Mouse (Mus musculus): ENCODE measurements around the gene Arl6. TPM values are rescaled to one million over a fixed set of nuclear protein-coding genes. Genes with fewer than 3 reads are reported as not detected.

The Arl6 gene
- total and polyA plus RNA-seq, 3 experiments, result 0.23 to 0.77 TPM; not detected in 1

- in situ Hi-C loops (cut with MboI; ENCODE audit: low pct_ligation_motif_present, low pct_unique_long_range_greater_than_20kb, low sequenced_read_pairs), result loop anchor here (5.0 to 10.0 kb wide), 3 partner anchors 81 to 193 kb away; no protein-coding TSS in a partner anchor
- Histone ChIP-seq H3K27me3 (replicated peaks) (no peaks in the 10 kb centered on the region), H3K4me3 (replicated peaks in 1 of 3; ENCODE audit: low read depth in 2 of 3, low read length in 2 of 3, poor library complexity in 1 of 3) (peak overlapping the region in 1 of 3 experiments; percentile 8), H3K36me3 (replicated peaks in 1 of 2; ENCODE audit: control insufficient read depth in 1 of 2, insufficient read depth in 1 of 2, low read length in 1 of 2) (no peaks in the 10 kb centered on the region), H3K27ac (ENCODE audit: insufficient read depth, low read depth) (no peak overlapping the region), H3K4me1 (ENCODE audit: control insufficient read depth in 1 of 2, insufficient read depth in 2 of 2) (peaks cover 0 to 34% of the 10 kb centered on the region in 2 experiments; a peak in 2 of 4 replicates), H3K79me2 (replicated peaks; ENCODE audit: control insufficient read depth, extremely low read depth, insufficient read depth, poor library complexity, severe bottlenecking) (no peaks in the 10 kb centered on the region), H3K4me2 (ENCODE audit: insufficient read depth, low read depth, poor library complexity, severe bottlenecking) (peak overlapping the region; percentile 56; the same call in 1 of the 2 replicates), H3K9ac (ENCODE audit: insufficient read depth, low read depth) (peak overlapping the region; percentile 59; the same call in 1 of the 2 replicates), H3K9me3 (replicated peaks; ENCODE audit: low read length) (no peaks in the 10 kb centered on the region)
- dilution Hi-C loops (cut with MboI; ENCODE audit: extremely low pct_ligation_motif_present, extremely low pct_unique_long_range_greater_than_20kb, low sequenced_read_pairs), result no loop called here
- no peak for TF ChIP-seq HCFC1 (IDR thresholded peaks at IDR 0.05; ENCODE audit: low read depth, low read length)
- TF ChIP-seq MYC (IDR thresholded peaks at IDR 0.05; ENCODE audit: low read depth, low read length), result no peak
- TF ChIP-seq POLR2AphosphoS2 (IDR thresholded peaks at IDR 0.05; ENCODE audit: low read depth, low read length), result no peak
- no peak for TF ChIP-seq USF1 (IDR thresholded peaks at IDR 0.05; ENCODE audit: low read depth, low read length)
- TF ChIP-seq ELF1 (IDR thresholded peaks at IDR 0.05; ENCODE audit: low read depth, low read length), result no peak
- no peak for TF ChIP-seq ZNF384 (IDR thresholded peaks at IDR 0.05; ENCODE audit: low read depth, low read length)
- no peak for TF ChIP-seq TCF12 (IDR thresholded peaks at IDR 0.05; ENCODE audit: low read depth, low read length)
- TF ChIP-seq TBP (conservative IDR thresholded peaks at IDR 0.05; ENCODE audit: low read depth, low read length), result no peak
- TF ChIP-seq POLR2A (IDR thresholded peaks at IDR 0.05; ENCODE audit: low read depth, low read length), result no peak
- peak; percentile 38; the same call in 1 of the 2 replicates for TF ChIP-seq JUND (conservative IDR thresholded peaks at IDR 0.05; ENCODE audit: low read depth, low read length)
- no peak for TF ChIP-seq E2F4 (IDR thresholded peaks at IDR 0.05; ENCODE audit: insufficient replicate concordance, low read depth, low read length)
- TF ChIP-seq ETS1 (conservative IDR thresholded peaks at IDR 0.05; ENCODE audit: low read depth, low read length), result no peak; the same call in 1 of the 2 replicates
- peak; percentile 77 for TF ChIP-seq IRF4 (IDR thresholded peaks at IDR 0.05; ENCODE audit: low read depth, low read length)
- no peak for TF ChIP-seq MXI1 (IDR thresholded peaks at IDR 0.05; ENCODE audit: low read depth, low read length)
- TF ChIP-seq CHD1 (IDR thresholded peaks at IDR 0.05; ENCODE audit: low read depth, low read length), result 0 out of 2 replicates have a peak, but pooled peaks have one; percentile 56
- no peak for TF ChIP-seq RCOR1 (conservative IDR thresholded peaks at IDR 0.05; ENCODE audit: low read depth, low read length)
- 0 out of 2 replicates have a peak, but pooled peaks have one; percentile 27 for TF ChIP-seq SIN3A (IDR thresholded peaks at IDR 0.05; ENCODE audit: low read length)
- no peak for TF ChIP-seq NELFE (IDR thresholded peaks at IDR 0.05; ENCODE audit: low read depth, low read length)
- no peak for TF ChIP-seq USF2 (conservative IDR thresholded peaks at IDR 0.05; ENCODE audit: low read depth, low read length)
- no peak for TF ChIP-seq ZC3H11A (IDR thresholded peaks at IDR 0.05; ENCODE audit: low read depth, low read length)
- TF ChIP-seq MAZ (IDR thresholded peaks at IDR 0.05; ENCODE audit: low read depth, low read length), result no peak
- no peak for TF ChIP-seq MAFK (IDR thresholded peaks at IDR 0.05; ENCODE audit: insufficient replicate concordance, low read length)
- no peak for TF ChIP-seq JUN (IDR thresholded peaks at IDR 0.05; ENCODE audit: insufficient read depth, low read depth, low read length)
- peak; percentile 55 for TF ChIP-seq RAD21 (IDR thresholded peaks at IDR 0.05; ENCODE audit: low read depth, low read length)
- TF ChIP-seq ZKSCAN1 (IDR thresholded peaks at IDR 0.05; ENCODE audit: borderline replicate concordance, low read depth, low read length), result no peak
- TF ChIP-seq ZMIZ1 (IDR thresholded peaks at IDR 0.05; ENCODE audit: low read depth, low read length), result no peak
- TF ChIP-seq CHD2 (IDR thresholded peaks at IDR 0.05; ENCODE audit: low read length), result no peak
- TF ChIP-seq NRF1 (IDR thresholded peaks at IDR 0.05; ENCODE audit: low read depth, low read length), result no peak
- TF ChIP-seq UBTF (IDR thresholded peaks at IDR 0.05; ENCODE audit: low read depth, low read length), result no peak
- TF ChIP-seq BHLHE40 (IDR thresholded peaks at IDR 0.05; ENCODE audit: low read depth, low read length), result 0 out of 2 replicates have a peak, but pooled peaks have one; percentile 15
- TF ChIP-seq EP300 (IDR thresholded peaks at IDR 0.05; ENCODE audit: low read length), result peak; percentile 58; the same call in 1 of the 2 replicates
- no peak for TF ChIP-seq KAT2A (IDR thresholded peaks at IDR 0.05; ENCODE audit: insufficient replicate concordance, low read length)
- no peak for TF ChIP-seq PAX5 (IDR thresholded peaks at IDR 0.05; ENCODE audit: low read length)
- no peak for TF ChIP-seq MAX (IDR thresholded peaks at IDR 0.05; ENCODE audit: low read length)
- TF ChIP-seq MEF2A (IDR thresholded peaks at IDR 0.05; ENCODE audit: borderline replicate concordance, low read depth, low read length), result 0 out of 2 replicates have a peak, but pooled peaks have one; percentile 18
- peak; percentile 46 for TF ChIP-seq SMC3 (IDR thresholded peaks at IDR 0.05; ENCODE audit: low read depth, low read length)
- TF ChIP-seq CTCF (conservative IDR thresholded peaks at IDR 0.05 in 1 of 2, IDR thresholded peaks at IDR 0.05 in 1 of 2; ENCODE audit: low read depth in 2 of 2, low read length in 2 of 2), result peak in 1 of 2 experiments; percentile 48; a peak in 2 of 4 replicates
- TF ChIP-seq GABPA (IDR thresholded peaks at IDR 0.05; ENCODE audit: insufficient replicate concordance, low read depth, low read length), result no peak
- peak; percentile 37 for DNase-seq (ENCODE audit: extremely low read depth)
These were observed 23.5 kb downstream of the Arl6 start for GRCm38 (mm10) chr16:59615675-59616074.

Data from CH12.LX (cell line).